Mouse (Mus musculus): ENCODE data around the gene Disp1. TPM values are rescaled to one million over a fixed set of nuclear protein-coding genes. Genes with fewer than 3 reads are reported as not detected.

The Disp1 gene
- total and polyA plus RNA-seq, 3 experiments: 3.4 to 11.3 (median 5.9) TPM

DNA sequence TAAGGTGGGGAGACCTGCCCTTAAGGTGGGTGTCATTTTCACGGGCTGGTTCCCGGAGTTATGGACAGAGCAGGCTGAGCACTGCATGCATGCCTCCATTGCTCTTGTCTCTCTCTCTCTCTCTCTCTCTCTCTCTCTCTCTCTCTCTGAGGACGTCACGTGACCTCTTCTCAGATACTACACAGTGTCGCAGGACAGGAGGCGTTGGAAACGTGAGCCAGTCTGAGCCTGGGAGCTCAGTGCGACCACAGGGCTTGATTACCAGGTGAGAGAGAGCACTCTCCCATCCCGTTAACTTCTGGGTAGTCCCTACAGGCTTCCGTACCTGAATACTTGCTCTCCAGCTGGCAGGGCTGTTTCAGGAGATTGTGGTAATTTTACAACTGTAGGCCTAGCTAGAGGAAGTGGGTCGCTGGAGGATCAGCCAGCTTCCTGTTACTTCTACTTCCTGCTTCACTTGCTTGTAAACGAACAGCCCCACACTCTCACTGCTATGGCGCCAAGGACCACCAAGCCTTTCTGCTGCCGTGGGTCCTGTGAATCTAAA, 44.7 kb upstream of the Disp1 start:
- Histone ChIP-seq H3K4me2 (ENCODE audit: insufficient read depth, low read depth, poor library complexity, severe bottlenecking) (no peak overlapping the region), H3K36me3 (replicated peaks in 1 of 2; ENCODE audit: control insufficient read depth in 1 of 2, insufficient read depth in 1 of 2, low read length in 1 of 2) (peaks cover 3 to 34% of the 10 kb centered on the region in 2 experiments), H3K27ac (ENCODE audit: insufficient read depth, low read depth) (peak overlapping the region; percentile 70), H3K79me2 (replicated peaks; ENCODE audit: control insufficient read depth, extremely low read depth, insufficient read depth, poor library complexity, severe bottlenecking) (no peaks in the 10 kb centered on the region), H3K9ac (ENCODE audit: insufficient read depth, low read depth) (no peak overlapping the region), H3K27me3 (replicated peaks) (no peaks in the 10 kb centered on the region), H3K4me1 (ENCODE audit: control insufficient read depth in 1 of 2, insufficient read depth in 2 of 2) (peaks cover 13 to 23% of the 10 kb centered on the region in 2 experiments), H3K9me3 (replicated peaks; ENCODE audit: low read length) (no peaks in the 10 kb centered on the region), H3K4me3 (replicated peaks in 1 of 3; ENCODE audit: low read depth in 2 of 3, low read length in 2 of 3, poor library complexity in 1 of 3) (peak overlapping the region; percentile 34 to 60 (median 39))
- DNase-seq (ENCODE audit: extremely low read depth): peak; percentile 78
- dilution Hi-C loops (cut with MboI; ENCODE audit: extremely low pct_ligation_motif_present, extremely low pct_unique_long_range_greater_than_20kb, low sequenced_read_pairs): no loop called here
- TF ChIP-seq BHLHE40 (IDR thresholded peaks at IDR 0.05; ENCODE audit: low read depth, low read length): peak; percentile 93
- peak; percentile 78 for TF ChIP-seq USF2 (conservative IDR thresholded peaks at IDR 0.05; ENCODE audit: low read depth, low read length)
- peak; percentile 78 for TF ChIP-seq USF1 (IDR thresholded peaks at IDR 0.05; ENCODE audit: low read depth, low read length)
- TF ChIP-seq MAFK (IDR thresholded peaks at IDR 0.05; ENCODE audit: insufficient replicate concordance, low read length): no peak
- TF ChIP-seq ELF1 (IDR thresholded peaks at IDR 0.05; ENCODE audit: low read depth, low read length): peak; percentile 83
- TF ChIP-seq GABPA (IDR thresholded peaks at IDR 0.05; ENCODE audit: insufficient replicate concordance, low read depth, low read length): no peak
- peak; percentile 60 for TF ChIP-seq HCFC1 (IDR thresholded peaks at IDR 0.05; ENCODE audit: low read depth, low read length)
- TF ChIP-seq ETS1 (conservative IDR thresholded peaks at IDR 0.05; ENCODE audit: low read depth, low read length): peak; percentile 40
- TF ChIP-seq MXI1 (IDR thresholded peaks at IDR 0.05; ENCODE audit: low read depth, low read length): peak; percentile 34; the same call in 1 of the 2 replicates
- TF ChIP-seq CHD1 (IDR thresholded peaks at IDR 0.05; ENCODE audit: low read depth, low read length): peak; percentile 20; the same call in 1 of the 2 replicates
- TF ChIP-seq ZMIZ1 (IDR thresholded peaks at IDR 0.05; ENCODE audit: low read depth, low read length): no peak
- peak; percentile 45 for TF ChIP-seq POLR2A (IDR thresholded peaks at IDR 0.05; ENCODE audit: low read depth, low read length)
- TF ChIP-seq E2F4 (IDR thresholded peaks at IDR 0.05; ENCODE audit: insufficient replicate concordance, low read depth, low read length): 0 out of 2 replicates have a peak, but pooled peaks have one; percentile 1
- no peak for TF ChIP-seq KAT2A (IDR thresholded peaks at IDR 0.05; ENCODE audit: insufficient replicate concordance, low read length)
- TF ChIP-seq CHD2 (IDR thresholded peaks at IDR 0.05; ENCODE audit: low read length): no peak
- no peak for TF ChIP-seq PAX5 (IDR thresholded peaks at IDR 0.05; ENCODE audit: low read length)
- no peak for TF ChIP-seq SIN3A (IDR thresholded peaks at IDR 0.05; ENCODE audit: low read length)
- in situ Hi-C loops (cut with MboI; ENCODE audit: low pct_ligation_motif_present, low pct_unique_long_range_greater_than_20kb, low sequenced_read_pairs): loop anchor here (25.0 kb wide), 1 partner anchor 704 kb away; the partner anchor contains the start of gene Capn8

DNA sequence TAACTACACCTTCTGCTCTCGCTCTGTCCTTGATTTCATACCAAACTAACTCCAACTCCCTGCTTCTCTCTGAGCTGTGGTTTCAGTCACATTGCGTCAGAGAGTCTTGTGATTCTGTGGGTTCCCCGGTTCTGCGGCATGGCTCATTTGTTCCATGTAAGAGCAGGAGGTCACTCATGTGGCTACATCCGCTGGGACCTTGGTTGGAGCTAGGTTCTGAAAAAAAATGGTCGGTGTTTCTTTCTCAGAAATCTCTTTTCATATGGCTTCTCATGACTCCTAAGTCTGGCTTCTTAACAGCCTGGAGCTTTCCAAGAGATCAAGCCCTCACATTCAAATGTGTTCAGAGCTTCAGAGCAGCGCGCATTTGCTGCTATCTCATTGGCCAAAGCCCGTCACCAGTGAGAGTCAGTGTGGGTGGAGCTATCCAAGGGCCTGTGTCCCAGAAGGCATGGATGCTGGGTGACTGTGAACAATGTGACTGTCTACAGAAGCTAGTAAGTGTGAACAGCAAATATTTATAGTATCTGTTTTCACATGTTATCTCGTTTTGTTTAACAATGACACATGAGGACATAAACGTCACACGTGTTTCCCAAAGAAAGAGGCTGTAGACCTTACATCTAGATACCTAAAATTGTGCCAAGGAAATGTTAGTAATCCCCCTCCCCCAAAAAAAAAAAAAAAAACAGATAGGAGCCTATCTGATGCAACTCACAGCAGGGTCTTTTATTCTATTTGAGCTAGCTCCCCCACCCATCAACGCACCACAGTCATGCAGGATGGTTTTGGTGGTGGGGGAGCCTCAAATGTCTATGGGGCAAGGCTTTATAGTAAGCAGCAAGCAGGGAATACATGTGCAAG, 43.1 kb upstream of the Disp1 start:
- Histone ChIP-seq H3K4me1 (ENCODE audit: control insufficient read depth in 1 of 2, insufficient read depth in 2 of 2) (peaks cover 20 to 26% of the 10 kb centered on the region in 2 experiments), H3K4me3 (replicated peaks in 1 of 3; ENCODE audit: low read depth in 2 of 3, low read length in 2 of 3, poor library complexity in 1 of 3) (peak overlapping the region; percentile 5 to 60 (median 43)), H3K36me3 (replicated peaks in 1 of 2; ENCODE audit: control insufficient read depth in 1 of 2, insufficient read depth in 1 of 2, low read length in 1 of 2) (peaks cover 3 to 24% of the 10 kb centered on the region in 2 experiments), H3K27me3 (replicated peaks) (no peaks in the 10 kb centered on the region), H3K79me2 (replicated peaks; ENCODE audit: control insufficient read depth, extremely low read depth, insufficient read depth, poor library complexity, severe bottlenecking) (no peaks in the 10 kb centered on the region), H3K9ac (ENCODE audit: insufficient read depth, low read depth) (peak overlapping the region; percentile 89), H3K4me2 (ENCODE audit: insufficient read depth, low read depth, poor library complexity, severe bottlenecking) (peak overlapping the region; percentile 41), H3K9me3 (replicated peaks; ENCODE audit: low read length) (no peaks in the 10 kb centered on the region), H3K27ac (ENCODE audit: insufficient read depth, low read depth) (peak overlapping the region; percentile 94)
- dilution Hi-C loops (cut with MboI; ENCODE audit: extremely low pct_ligation_motif_present, extremely low pct_unique_long_range_greater_than_20kb, low sequenced_read_pairs) (no loop called here), in situ Hi-C loops (cut with MboI; ENCODE audit: low pct_ligation_motif_present, low pct_unique_long_range_greater_than_20kb, low sequenced_read_pairs) (loop anchor here (25.0 kb wide), 1 partner anchor 702 kb away; the partner anchor contains the start of gene Capn8)
- DNase-seq (ENCODE audit: extremely low read depth): peak; percentile 96
- TF ChIP-seq USF1 (IDR thresholded peaks at IDR 0.05; ENCODE audit: low read depth, low read length) (peak; percentile 1; the same call in 1 of the 2 replicates), ETS1 (conservative IDR thresholded peaks at IDR 0.05; ENCODE audit: low read depth, low read length) (peak; percentile 98), ZC3H11A (IDR thresholded peaks at IDR 0.05; ENCODE audit: low read depth, low read length) (no peak), KAT2A (IDR thresholded peaks at IDR 0.05; ENCODE audit: insufficient replicate concordance, low read length) (0 out of 2 replicates have a peak, but pooled peaks have one; percentile 68), PAX5 (IDR thresholded peaks at IDR 0.05; ENCODE audit: low read length) (no peak), SMC3 (IDR thresholded peaks at IDR 0.05; ENCODE audit: low read depth, low read length) (no peak), MAX (IDR thresholded peaks at IDR 0.05; ENCODE audit: low read length) (peak; percentile 84), E2F4 (IDR thresholded peaks at IDR 0.05; ENCODE audit: insufficient replicate concordance, low read depth, low read length) (peak; percentile 83; the same call in 1 of the 2 replicates), POLR2AphosphoS2 (IDR thresholded peaks at IDR 0.05; ENCODE audit: low read depth, low read length) (peak; percentile 79; the same call in 1 of the 2 replicates), CHD1 (IDR thresholded peaks at IDR 0.05; ENCODE audit: low read depth, low read length) (no peak), GABPA (IDR thresholded peaks at IDR 0.05; ENCODE audit: insufficient replicate concordance, low read depth, low read length) (no peak), JUND (conservative IDR thresholded peaks at IDR 0.05; ENCODE audit: low read depth, low read length) (peak; percentile 95), CHD2 (IDR thresholded peaks at IDR 0.05; ENCODE audit: low read length) (peak; percentile 64; the same call in 1 of the 2 replicates), JUN (IDR thresholded peaks at IDR 0.05; ENCODE audit: insufficient read depth, low read depth, low read length) (peak; percentile 97), USF2 (conservative IDR thresholded peaks at IDR 0.05; ENCODE audit: low read depth, low read length) (peak; percentile 4; the same call in 1 of the 2 replicates), NELFE (IDR thresholded peaks at IDR 0.05; ENCODE audit: low read depth, low read length) (peak; percentile 65), RAD21 (IDR thresholded peaks at IDR 0.05; ENCODE audit: low read depth, low read length) (no peak), MEF2A (IDR thresholded peaks at IDR 0.05; ENCODE audit: borderline replicate concordance, low read depth, low read length) (peak; percentile 92), RCOR1 (conservative IDR thresholded peaks at IDR 0.05; ENCODE audit: low read depth, low read length) (no peak; the same call in 1 of the 2 replicates)
